Mouse (Mus musculus) kidney, adult 2 months (tissue): ENCODE data around the gene Scaper.

Source experiments
- CTCF ChIP-seq: fragments of 200-500 bp; conservative IDR thresholded peaks from 2 replicates; pipeline ENCODE4 v1.5.1; 2011; ENCODE audit warnings: low read depth, mild to moderate bottlenecking, control low read depth, low read length, moderate library complexity, mixed read lengths; ENCODE audit not compliant: insufficient read depth, insufficient read length
- POLR2A ChIP-seq: fragments of 200-500 bp; IDR thresholded peaks from one replicate; pipeline ENCODE4 v1.6.1; 2011; ENCODE audit warnings: low read depth, low read length, control low read depth

- TF ChIP-seq POLR2A (no peak), CTCF (no peak)
Observed at GRCm38 (mm10) chr9:55576571-55576970, 361.3 kb downstream of the Scaper start.
